Comparison of ENCODE assay signal across 8 mouse cellular contexts in the genomic region with DNA sequence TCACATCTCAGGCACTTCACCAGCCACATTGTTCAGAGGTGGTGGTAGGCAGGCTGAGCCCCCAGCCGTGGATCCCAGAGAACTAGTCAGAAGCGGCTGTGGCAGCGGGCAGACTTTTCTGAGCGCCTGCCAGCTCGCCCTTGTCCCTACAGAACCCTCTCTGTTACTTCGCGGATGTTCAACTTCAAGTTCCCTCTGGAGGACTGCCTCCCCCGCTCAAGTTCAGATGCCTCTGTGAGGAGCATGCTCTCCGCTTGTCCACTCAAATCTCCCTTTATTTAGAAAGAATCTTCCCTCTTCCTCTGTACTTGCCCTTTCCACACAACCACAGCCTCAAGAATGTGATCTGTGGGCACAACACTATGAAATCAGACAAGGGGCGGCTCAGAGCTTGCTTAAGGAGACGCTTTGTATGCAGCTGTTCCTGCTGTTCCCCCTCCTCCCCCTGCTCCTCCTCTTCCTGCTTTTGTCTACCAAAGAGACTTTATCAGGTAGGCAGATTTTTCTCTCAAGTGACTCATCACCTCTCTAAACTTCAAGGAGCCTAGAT. TPM values are rescaled to one million over a fixed set of nuclear protein-coding genes. Genes with fewer than 3 reads are reported as not detected.
DNase-seq lines count a peak whose midpoint lies in the region; ATAC-seq and TF ChIP-seq lines count a peak whose summit lies in the region.

No protein-coding gene starts in this region.

- H3K4me1 ChIP-seq in kidney, postnatal 0 days (replicated peaks; ENCODE audit: insufficient read depth, low read length) = no peaks in the 10 kb centered on the region
- H3K4me1 ChIP-seq in kidney, embryonic 14.5 days (ENCODE audit: control insufficient read depth, insufficient read depth, low read length) = 0 out of 2 replicates have a peak, but pooled peaks cover 3% of the 10 kb centered on the region
- H3K4me1 ChIP-seq in embryonic facial prominence, embryonic 11.5 days (ENCODE audit: control insufficient read depth, insufficient read depth, low read length) = no peaks in the 10 kb centered on the region
- H3K4me1 ChIP-seq in heart, embryonic 16.5 days (ENCODE audit: control insufficient read depth, insufficient read depth, low read length) = peaks cover 10% of the 10 kb centered on the region
- no peaks in the 10 kb centered on the region for H3K4me1 ChIP-seq in midbrain, embryonic 13.5 days (replicated peaks)

- peak overlapping the region; percentile 41 for H3K4me2 ChIP-seq in kidney, postnatal 0 days (ENCODE audit: low read length)
- no peak overlapping the region for H3K4me2 ChIP-seq in kidney, embryonic 14.5 days (replicated peaks; ENCODE audit: low read depth, low read length)
- H3K4me2 ChIP-seq in embryonic facial prominence, embryonic 11.5 days (ENCODE audit: low read depth, low read length) = no peak overlapping the region
- H3K4me2 ChIP-seq in heart, embryonic 16.5 days (ENCODE audit: low read depth, low read length) = peak overlapping the region; percentile 66
- no peak overlapping the region for H3K4me2 ChIP-seq in midbrain, embryonic 13.5 days (replicated peaks)

- ATAC-seq in kidney, postnatal 0 days (replicated peaks; ENCODE audit: low FRiP score, low read depth) = no peak
- ATAC-seq in kidney, embryonic 14.5 days (ENCODE audit: low FRiP score, low TSS enrichment) = no peak
- 0 out of 2 replicates have a peak, but pooled peaks have one; percentile 26 for ATAC-seq in embryonic facial prominence, embryonic 11.5 days (replicated peaks; ENCODE audit: insufficient number of reproducible peaks, low FRiP score, low TSS enrichment, low read depth)
- peak; percentile 69 for ATAC-seq in heart, embryonic 16.5 days (replicated peaks; ENCODE audit: extremely low read depth, insufficient read depth, low FRiP score)
- ATAC-seq in midbrain, embryonic 13.5 days = peak; percentile 37; the same call in 1 of the 2 replicates

- no peak for TF ChIP-seq CTCF in kidney, postnatal 0 days (IDR thresholded peaks at IDR 0.05; ENCODE audit: low read depth)

- no peaks in the 10 kb centered on the region for H3K9me3 ChIP-seq in kidney, postnatal 0 days (replicated peaks; ENCODE audit: low read length)
- no peaks in the 10 kb centered on the region for H3K9me3 ChIP-seq in kidney, embryonic 14.5 days (ENCODE audit: control insufficient read depth, low read length)
- H3K9me3 ChIP-seq in embryonic facial prominence, embryonic 11.5 days (replicated peaks; ENCODE audit: control insufficient read depth, low read length) = no peaks in the 10 kb centered on the region
- H3K9me3 ChIP-seq in heart, embryonic 16.5 days (replicated peaks; ENCODE audit: control insufficient read depth, low read length) = no peaks in the 10 kb centered on the region
- H3K9me3 ChIP-seq in midbrain, embryonic 13.5 days = no peaks in the 10 kb centered on the region

- peak; percentile 54 for DNase-seq in kidney, postnatal 0 days (ENCODE audit: low spot score)
- no peak for DNase-seq in embryonic facial prominence, embryonic 11.5 days (ENCODE audit: low spot score)
- peak; percentile 27 to 53 for DNase-seq in left cerebral cortex, postnatal 10 days (ENCODE audit: extremely low spot score in 1 of 2, low spot score in 2 of 2)
- DNase-seq in thymus, postnatal 0 days (ENCODE audit: low spot score) = peak; percentile 20
- DNase-seq in MN1 (ENCODE audit: low spot score) = no peak

- 43% methylated on average over 11 of the region's 11 CpGs for WGBS in kidney, postnatal 0 days
- 59% methylated on average over 11 of the region's 11 CpGs for WGBS in kidney, embryonic 14.5 days
- 67% methylated on average over 11 of the region's 11 CpGs for WGBS in embryonic facial prominence, embryonic 11.5 days
- WGBS in heart, embryonic 16.5 days = 9% methylated on average over 11 of the region's 11 CpGs
- WGBS in midbrain, embryonic 13.5 days = 69% methylated on average over 11 of the region's 11 CpGs

- H3K9ac ChIP-seq in kidney, postnatal 0 days (ENCODE audit: low read depth, low read length) = peak overlapping the region; percentile 31; the same call in 1 of the 2 replicates
- no peak overlapping the region for H3K9ac ChIP-seq in kidney, embryonic 14.5 days (ENCODE audit: low read depth, low read length)
- H3K9ac ChIP-seq in embryonic facial prominence, embryonic 11.5 days (replicated peaks; ENCODE audit: low read length) = no peak overlapping the region
- peak overlapping the region; percentile 63 for H3K9ac ChIP-seq in heart, embryonic 16.5 days (ENCODE audit: low read length)
- H3K9ac ChIP-seq in midbrain, embryonic 13.5 days (replicated peaks) = no peak overlapping the region

- no peaks in the 10 kb centered on the region for H3K27me3 ChIP-seq in kidney, postnatal 0 days (ENCODE audit: insufficient read depth, low read length)
- H3K27me3 ChIP-seq in kidney, embryonic 14.5 days (ENCODE audit: control insufficient read depth, insufficient read depth, low read length) = no peaks in the 10 kb centered on the region
- H3K27me3 ChIP-seq in embryonic facial prominence, embryonic 11.5 days (ENCODE audit: control insufficient read depth, insufficient read depth, low read length) = no peaks in the 10 kb centered on the region
- H3K27me3 ChIP-seq in heart, embryonic 16.5 days (ENCODE audit: control insufficient read depth, insufficient read depth, low read length) = no peaks in the 10 kb centered on the region
- H3K27me3 ChIP-seq in midbrain, embryonic 13.5 days = no peaks in the 10 kb centered on the region

- intact Hi-C loops in left cerebral cortex, postnatal 10 days (cut with DNase I) = no loop called here

- no peaks in the 10 kb centered on the region for H3K36me3 ChIP-seq in kidney, postnatal 0 days (ENCODE audit: insufficient read depth, low read length)
- no peaks in the 10 kb centered on the region for H3K36me3 ChIP-seq in kidney, embryonic 14.5 days (ENCODE audit: control insufficient read depth, insufficient read depth, low read length)
- H3K36me3 ChIP-seq in embryonic facial prominence, embryonic 11.5 days (replicated peaks; ENCODE audit: control insufficient read depth, insufficient read depth, low read depth, low read length) = no peaks in the 10 kb centered on the region
- H3K36me3 ChIP-seq in heart, embryonic 16.5 days (ENCODE audit: control insufficient read depth, insufficient read depth) = no peaks in the 10 kb centered on the region
- no peaks in the 10 kb centered on the region for H3K36me3 ChIP-seq in midbrain, embryonic 13.5 days

- H3K27ac ChIP-seq in kidney, postnatal 0 days = peak overlapping the region; percentile 11; the same call in 1 of the 2 replicates
- H3K27ac ChIP-seq in kidney, embryonic 14.5 days (ENCODE audit: low read depth, low read length) = no peak overlapping the region
- H3K27ac ChIP-seq in embryonic facial prominence, embryonic 11.5 days (replicated peaks; ENCODE audit: low read depth, low read length) = no peak overlapping the region
- H3K27ac ChIP-seq in heart, embryonic 16.5 days (ENCODE audit: low read length) = peak overlapping the region; percentile 75
- H3K27ac ChIP-seq in midbrain, embryonic 13.5 days = no peak overlapping the region

- no peak overlapping the region for H3K4me3 ChIP-seq in kidney, postnatal 0 days (replicated peaks; ENCODE audit: low read depth, low read length)
- H3K4me3 ChIP-seq in kidney, embryonic 14.5 days (ENCODE audit: low read length) = no peak overlapping the region
- no peak overlapping the region for H3K4me3 ChIP-seq in embryonic facial prominence, embryonic 11.5 days (ENCODE audit: low read depth, low read length)
- H3K4me3 ChIP-seq in heart, embryonic 16.5 days (ENCODE audit: low read length) = peak overlapping the region; percentile 40
- H3K4me3 ChIP-seq in midbrain, embryonic 13.5 days (replicated peaks) = no peak overlapping the region

RNA-seq across cellular contexts. Expression of a gene that starts 42.9 kb away (rescaled TPM):
- polyA plus RNA-seq in kidney, postnatal 0 days (2015; fragmentation: Nextera tagmentation; extraction: Ambion mirVana) = 59.0 and 69.6 TPM in 2 replicates
- polyA plus RNA-seq in kidney, embryonic 14.5 days (2014; fragmentation: Nextera tagmentation; extraction: Ambion mirVana) = 46.2 and 91.4 TPM in 2 replicates
- polyA plus RNA-seq in embryonic facial prominence, embryonic 11.5 days (2014; fragmentation: Nextera tagmentation; extraction: Ambion mirVana) = 47.4 and 51.9 TPM in 2 replicates
- 65.7 and 66.8 TPM in 2 replicates for polyA plus RNA-seq in heart, embryonic 16.5 days (2015; fragmentation: Nextera tagmentation; extraction: Ambion mirVana)
- total RNA-seq in left cerebral cortex, postnatal 10 days (2021) = 10 to 100 TPM; 41.5 to 42.8 TPM
- 21.9 and 23.6 TPM in 2 replicates for polyA plus RNA-seq in midbrain, embryonic 13.5 days (2015; fragmentation: Nextera tagmentation; extraction: Ambion mirVana)
- polyA plus RNA-seq in thymus, postnatal 0 days (2015; fragmentation: Nextera tagmentation; extraction: Ambion mirVana) = 54.3 and 84.8 TPM in 2 replicates

RNA-seq across cellular contexts. Expression of a gene that starts 52.0 kb away (rescaled TPM):
- polyA plus RNA-seq in kidney, postnatal 0 days (2015; fragmentation: Nextera tagmentation; extraction: Ambion mirVana) = 1.6 and 2.4 TPM in 2 replicates
- 0.80 and 1.2 TPM in 2 replicates for polyA plus RNA-seq in kidney, embryonic 14.5 days (2014; fragmentation: Nextera tagmentation; extraction: Ambion mirVana)
- 1.9 and 2.3 TPM in 2 replicates for polyA plus RNA-seq in embryonic facial prominence, embryonic 11.5 days (2014; fragmentation: Nextera tagmentation; extraction: Ambion mirVana)
- 6.2 and 7.8 TPM in 2 replicates for polyA plus RNA-seq in heart, embryonic 16.5 days (2015; fragmentation: Nextera tagmentation; extraction: Ambion mirVana)
- total RNA-seq in left cerebral cortex, postnatal 10 days (2021) = 1 to 10 TPM in 1 of 2 experiments, under 1 TPM in 1; 0.32 to 1.2 TPM
- polyA plus RNA-seq in midbrain, embryonic 13.5 days (2015; fragmentation: Nextera tagmentation; extraction: Ambion mirVana) = 0.88 and 1.2 TPM in 2 replicates
- 20.6 and 21.9 TPM in 2 replicates for polyA plus RNA-seq in thymus, postnatal 0 days (2015; fragmentation: Nextera tagmentation; extraction: Ambion mirVana)

Comparison
In these comparisons a context has a peak if more than half of its experiments do, and no peak if none do; other contexts are left out.
1. H3K27ac ChIP-seq: peak in kidney, postnatal 0 days (single experiment) and heart, embryonic 16.5 days (single experiment); none in kidney, embryonic 14.5 days (single experiment), embryonic facial prominence, embryonic 11.5 days (single experiment) and midbrain, embryonic 13.5 days (single experiment).
2. H3K4me2 ChIP-seq: peak in kidney, postnatal 0 days (single experiment) and heart, embryonic 16.5 days (single experiment); none in kidney, embryonic 14.5 days (single experiment), embryonic facial prominence, embryonic 11.5 days (single experiment) and midbrain, embryonic 13.5 days (single experiment).
3. H3K9ac ChIP-seq: peak in kidney, postnatal 0 days (single experiment) and heart, embryonic 16.5 days (single experiment); none in kidney, embryonic 14.5 days (single experiment), embryonic facial prominence, embryonic 11.5 days (single experiment) and midbrain, embryonic 13.5 days (single experiment).
4. ATAC-seq: peak in embryonic facial prominence, embryonic 11.5 days (single experiment), heart, embryonic 16.5 days (single experiment) and midbrain, embryonic 13.5 days (single experiment); none in kidney, postnatal 0 days (single experiment) and kidney, embryonic 14.5 days (single experiment).
5. DNase-seq: peak in kidney, postnatal 0 days (single experiment), left cerebral cortex, postnatal 10 days (2 of 2) and thymus, postnatal 0 days (single experiment); none in embryonic facial prominence, embryonic 11.5 days (single experiment) and MN1 (single experiment).